Mouse (Mus musculus) lung, adult 2 months (tissue): ENCODE results near the gene Ager. TPM values are rescaled to one million over a fixed set of nuclear protein-coding genes. Genes with fewer than 3 reads are reported as not detected.

ENCODE experiments used
- DNase-seq: peaks from one replicate; pipeline ENCODE4 v3.0.0; 2022
- H3K4me1 ChIP-seq: fragments of 200-500 bp; 2 replicates; pipeline ENCODE4 v1.6.1; 2011; ENCODE audit warnings: low read length; ENCODE audit not compliant: control insufficient read depth, insufficient read depth
- H3K4me3 ChIP-seq: fragments of 200-500 bp; replicated peaks from 2 replicates; pipeline ENCODE3; 2011; ENCODE audit warnings: low read depth, mild to moderate bottlenecking, control low read depth, low read length; ENCODE audit errors: extremely low read depth
- CTCF ChIP-seq: fragments of 200-500 bp; IDR thresholded peaks from 2 replicates; pipeline ENCODE4 v1.5.1; 2011; ENCODE audit warnings: mild to moderate bottlenecking, low read length, control low read depth; ENCODE audit not compliant: insufficient read depth
- POLR2A ChIP-seq: fragments of 200-500 bp; IDR thresholded peaks from 2 replicates; pipeline ENCODE4 v1.6.1; 2011; ENCODE audit warnings: low read depth, mild to moderate bottlenecking, control low read depth, low read length, borderline replicate concordance; ENCODE audit errors: extremely low read depth
- WGBS: fragments of 180-500 bp; shearing (Covaris S2); methylation state at CpG from one replicate; pipeline ENCODE4 v1.1.7; 2018; 5-methylcytosine and 5-hydroxymethylcytosine counted together
- polyA plus RNA-seq: library from polyadenylated mRNA; depleted of rRNA; stranded (reverse); fragments of >200 nt; gene quantifications from 2 replicates; pipeline ENCODE4 v1.2.3, GENCODE M21; 2012; rRNA removed

Ager gene
- polyA plus RNA-seq, 1 experiment: 1,921 TPM

DNA sequence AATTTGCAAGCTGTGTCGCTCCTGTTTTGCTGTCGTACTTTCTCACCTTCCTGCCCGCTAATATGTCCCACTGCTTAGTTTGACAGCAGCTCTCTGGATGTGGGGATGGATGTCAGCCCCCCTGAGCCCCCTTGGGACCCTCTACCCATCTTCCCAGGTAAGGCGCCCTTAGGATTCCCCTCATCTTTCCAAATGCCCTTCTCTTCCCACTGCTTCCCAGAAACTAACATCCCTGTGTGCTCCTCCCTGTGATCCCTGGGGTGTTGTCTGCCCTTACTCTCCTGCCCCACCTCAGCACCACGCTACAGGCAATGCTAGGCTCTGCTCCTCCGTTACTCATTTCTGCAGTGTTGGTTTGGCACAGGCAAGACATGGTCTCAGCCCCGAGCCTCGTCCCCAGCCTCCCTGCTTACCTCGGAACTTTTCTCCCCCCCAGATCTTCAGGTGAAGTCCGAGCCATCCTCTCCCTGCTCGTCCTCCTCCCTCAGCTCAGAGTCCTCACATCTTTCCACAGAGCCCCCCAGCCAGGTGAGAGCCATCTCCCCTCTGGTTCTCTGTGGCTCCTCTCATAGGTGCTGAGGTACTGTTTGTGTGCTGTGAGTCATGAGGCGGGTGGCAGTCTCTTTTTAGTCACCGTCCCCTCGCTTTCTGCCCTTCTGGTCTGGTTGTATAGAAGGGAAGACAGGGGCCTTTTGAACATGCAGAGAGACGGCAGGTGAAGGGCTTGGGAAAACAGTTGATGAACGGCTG lies 50.7 kb downstream of the Ager start:
- TF ChIP-seq CTCF (no peak), POLR2A (no peak)
- Histone ChIP-seq H3K4me3 (no peak overlapping the region), H3K4me1 (peaks cover 5% of the 10 kb centered on the region; the same call in 1 of the 2 replicates)
- no peak for DNase-seq
- 82% methylated on average over 16 of the region's 16 CpGs for WGBS

- Histone ChIP-seq H3K4me1 (peaks cover 9% of the 10 kb centered on the region), H3K4me3 (no peak overlapping the region)
- no peak for DNase-seq
- 83% methylated on average over 18 of the region's 18 CpGs for WGBS
- no peak for TF ChIP-seq CTCF
- TF ChIP-seq POLR2A: no peak
Observed at GRCm38 (mm10) chr17:34649106-34649864, 51.6 kb downstream of the Ager start.

Other genes with a start within 250 kb of the Ager start
- gene Btnl2, start 243.0 kb upstream of the Ager start, polyA plus RNA-seq: 0.37 and 0.78 TPM in 2 replicates
- gene Btnl1, start 220.7 kb upstream of the Ager start, polyA plus RNA-seq: 0.06 and 0.07 TPM in 2 replicates
- 0.49 and 0.75 TPM in 2 replicates for gene BC051142, start 199.0 kb upstream of the Ager start, polyA plus RNA-seq
- gene Btnl4, start 120.5 kb upstream of the Ager start, polyA plus RNA-seq: 0.08 TPM in 1 of 2 replicates, not detected in the other
- 0.15 TPM in 1 of 2 replicates, not detected in the other for gene Btnl6, start 80.5 kb upstream of the Ager start, polyA plus RNA-seq
- gene Notch4, start 33.6 kb upstream of the Ager start, polyA plus RNA-seq: 105 and 168 TPM in 2 replicates
- 32.2 and 35.6 TPM in 2 replicates for gene Gpsm3, start 8.1 kb upstream of the Ager start, polyA plus RNA-seq
- gene Pbx2, start 6.6 kb upstream of the Ager start, polyA plus RNA-seq: 87.8 and 88.3 TPM in 2 replicates
- 52.0 and 83.7 TPM in 2 replicates for gene Rnf5, start 5.8 kb downstream of the Ager start, polyA plus RNA-seq
- 172 TPM in 2 replicates for gene Agpat1, start 6.4 kb downstream of the Ager start, polyA plus RNA-seq
- gene Egfl8, start 18.1 kb downstream of the Ager start, polyA plus RNA-seq: 5.7 and 8.2 TPM in 2 replicates
- gene Ppt2, start 30.6 kb downstream of the Ager start, polyA plus RNA-seq: 38.7 and 40.9 TPM in 2 replicates
- 5.2 and 6.7 TPM in 2 replicates for gene Prrt1, start 31.7 kb downstream of the Ager start, polyA plus RNA-seq
- gene Fkbpl, start 46.9 kb downstream of the Ager start, polyA plus RNA-seq: 2.4 and 2.9 TPM in 2 replicates
- gene Atf6b, start 49.3 kb downstream of the Ager start, polyA plus RNA-seq: 81.8 and 88.0 TPM in 2 replicates
- gene Tnxb, start 72.7 kb downstream of the Ager start, polyA plus RNA-seq: 39.6 and 49.2 TPM in 2 replicates
- 136 and 137 TPM in 2 replicates for gene C4b, start 146.0 kb downstream of the Ager start, polyA plus RNA-seq
- gene Cyp21a1, start 206.7 kb downstream of the Ager start, polyA plus RNA-seq: 0.19 and 0.27 TPM in 2 replicates
- gene Stk19, start 239.1 kb downstream of the Ager start, polyA plus RNA-seq: 45.1 and 46.0 TPM in 2 replicates
- 45.6 and 58.1 TPM in 2 replicates for gene Dxo, start 239.2 kb downstream of the Ager start, polyA plus RNA-seq